Mouse (Mus musculus) cerebellum, adult 2 months (tissue): ENCODE data around the gene Wnt1.

Experiments used
- CTCF ChIP-seq: fragments of 200-500 bp; IDR thresholded peaks from 2 replicates; pipeline ENCODE4 v1.5.1; 2011; ENCODE audit warnings: low read depth, mild to moderate bottlenecking, control low read depth, low read length, moderate library complexity, borderline replicate concordance; ENCODE audit not compliant: insufficient read depth
- POLR2A ChIP-seq: fragments of 200-500 bp; IDR thresholded peaks from 2 replicates; pipeline ENCODE4 v1.6.1; 2011; ENCODE audit warnings: low read length, control low read depth, borderline replicate concordance; ENCODE audit not compliant: insufficient read depth

DNA sequence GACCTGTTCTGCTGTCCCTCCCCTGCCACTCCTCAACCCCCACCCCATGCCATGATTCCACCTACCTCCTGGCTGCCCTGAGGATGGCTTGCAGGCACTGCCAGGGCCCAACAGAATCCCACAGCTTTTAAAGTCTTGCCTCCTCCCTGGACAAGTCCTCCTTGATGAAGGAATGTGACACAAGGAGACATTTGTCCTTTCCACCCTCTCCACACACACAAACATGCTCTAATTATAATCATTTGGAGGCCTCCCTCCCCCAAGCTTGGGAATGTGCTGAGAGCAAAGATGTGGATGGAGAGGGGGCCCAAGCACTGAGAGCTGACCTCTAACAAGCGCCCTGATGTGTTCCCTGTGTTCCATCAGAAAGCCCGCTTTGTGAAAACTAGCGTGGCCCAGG, 19.7 kb downstream of the Wnt1 start, which contains the start of gene Ddn:
- no peak for TF ChIP-seq CTCF
- TF ChIP-seq POLR2A = no peak
